Mouse (Mus musculus): ENCODE data around the gene Mcm5.

The Mcm5 gene

GRCm38 (mm10) chr8:75109236-75109967, at the start of gene Mcm5:
Gene Mcm5 (plus strand): TSS chr8:75109569.
- WGBS: under 1% methylated on average over 59 of the region's 59 CpGs

DNA sequence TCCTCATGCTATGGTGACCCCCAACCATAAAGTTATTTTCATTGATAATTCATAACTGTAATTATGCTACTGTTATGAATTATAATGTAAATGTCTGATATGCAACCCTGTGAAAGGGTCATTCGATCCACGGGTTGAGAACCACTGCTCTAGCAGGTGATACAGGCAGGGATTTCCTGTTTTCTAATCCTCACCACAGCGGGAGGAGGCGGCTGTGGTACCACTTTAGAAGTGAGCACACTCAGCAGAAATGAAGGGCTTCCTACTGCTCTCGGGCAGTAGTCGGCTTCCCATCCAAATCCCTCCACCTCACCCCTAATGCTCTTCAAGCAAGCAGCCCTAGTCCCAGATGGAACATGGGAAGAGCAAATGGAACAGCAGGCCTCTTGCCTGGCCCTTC, 49.3 kb upstream of the Mcm5 start:
- WGBS: 76% methylated on average over 6 of the region's 6 CpGs

GRCm38 (mm10) chr8:75060815-75061214, 48.6 kb upstream of the Mcm5 start:
- 78% methylated on average over 2 of the region's 2 CpGs for WGBS

GRCm38 (mm10) chr8:75063290-75063689, 46.1 kb upstream of the Mcm5 start:
- 86% methylated on average over 3 of the region's 3 CpGs for WGBS

GRCm38 (mm10) chr8:75064790-75065189, 44.6 kb upstream of the Mcm5 start:
- 57% methylated on average over 3 of the region's 3 CpGs for WGBS

DNA sequence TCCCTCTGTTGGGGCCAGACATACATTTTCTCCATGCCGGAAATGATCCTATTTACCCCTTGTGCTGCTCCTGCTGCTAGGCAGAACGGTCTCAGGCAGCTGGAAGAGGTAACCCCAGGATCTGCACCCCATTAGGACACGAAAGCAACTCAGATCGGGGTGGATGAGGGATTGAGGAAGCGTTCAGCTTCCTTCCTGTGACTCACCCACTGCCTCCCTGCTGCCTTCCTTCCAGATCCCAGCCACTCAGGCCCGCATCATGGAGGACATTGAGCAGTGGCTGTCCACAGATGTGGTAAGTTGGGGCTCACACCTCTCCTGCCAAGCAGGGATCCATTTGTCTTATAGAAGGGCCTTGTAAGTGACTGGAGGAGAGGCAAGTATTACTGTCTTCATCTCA, 42.1 kb upstream of the Mcm5 start:
- WGBS: 84% methylated on average over 6 of the region's 6 CpGs

DNA sequence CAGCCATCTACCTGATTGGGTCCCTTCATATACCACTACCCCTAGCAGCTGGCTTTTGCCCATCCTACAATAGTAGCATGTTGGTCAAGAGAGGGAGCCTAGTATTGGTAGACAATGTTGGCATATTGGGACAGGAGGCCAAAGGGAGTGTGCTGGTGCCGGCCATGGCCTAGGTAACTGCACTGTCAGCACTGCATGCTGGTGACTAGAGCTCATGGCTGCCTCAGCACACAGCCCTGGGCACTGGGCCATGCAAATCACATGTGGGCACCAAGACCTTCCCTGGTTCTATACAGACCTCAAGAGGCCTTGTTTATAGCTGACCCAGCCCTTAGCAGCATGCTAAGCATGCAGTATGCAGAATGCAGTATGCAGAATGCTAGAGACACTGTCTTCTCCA, 39.1 kb upstream of the Mcm5 start:
- WGBS: 89% methylated on average over 1 of the region's 1 CpGs

- 22% methylated on average over 4 of the region's 4 CpGs for WGBS
Observed at GRCm38 (mm10) chr8:75071627-75072346, 37.6 kb upstream of the Mcm5 start.

DNA sequence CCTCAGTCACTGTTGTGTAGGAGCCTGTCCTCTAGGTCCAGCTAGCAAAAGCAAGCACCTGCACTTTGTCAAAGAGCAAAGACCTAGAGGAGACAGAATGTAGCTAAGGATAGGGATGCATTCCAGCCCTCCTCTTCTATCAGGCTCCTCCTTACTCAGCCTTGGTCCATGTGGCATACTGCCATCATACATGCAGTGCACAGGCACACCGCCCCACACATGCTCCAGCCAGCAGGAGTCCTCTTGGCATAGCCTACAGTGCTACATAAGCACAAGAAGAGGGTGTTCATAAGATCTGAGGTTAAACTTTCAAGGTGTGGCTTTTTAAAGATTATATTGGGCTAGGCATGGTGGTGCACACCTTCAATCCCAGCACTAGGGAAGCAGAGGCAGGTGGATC, 34.5 kb upstream of the Mcm5 start:
- WGBS: 75% methylated on average over 1 of the region's 1 CpGs

DNA sequence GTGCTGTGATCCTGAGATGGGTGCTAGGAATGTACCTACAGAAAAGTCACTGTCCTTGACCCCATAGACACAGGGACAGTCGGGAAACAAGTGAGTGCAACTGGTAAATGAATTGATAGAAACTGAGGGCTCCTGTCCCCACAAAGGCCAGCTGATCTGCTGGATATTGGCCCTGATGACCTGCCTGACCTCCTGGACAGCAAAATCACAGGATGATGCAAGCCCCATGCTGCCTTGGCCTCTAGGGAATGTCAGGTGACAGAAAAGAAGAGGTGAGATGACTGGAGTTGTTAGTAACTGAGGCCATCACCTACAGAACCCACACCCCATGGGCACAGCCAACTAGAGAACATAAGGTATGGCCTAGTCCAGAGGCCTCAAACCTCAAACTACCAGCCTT, 31.2 kb upstream of the Mcm5 start:
- 85% methylated on average over 1 of the region's 1 CpGs for WGBS

- WGBS: 97% methylated on average over 9 of the region's 9 CpGs
Observed at GRCm38 (mm10) chr8:75078851-75079250, 30.5 kb upstream of the Mcm5 start.

- WGBS: 88% methylated on average over 9 of the region's 9 CpGs
Observed at GRCm38 (mm10) chr8:75081364-75082040, 27.9 kb upstream of the Mcm5 start.

GRCm38 (mm10) chr8:75082181-75082805, 27.1 kb upstream of the Mcm5 start:
- 83% methylated on average over 6 of the region's 6 CpGs for WGBS

- 2% methylated on average over 17 of the region's 17 CpGs for WGBS
Observed at GRCm38 (mm10) chr8:75083846-75084245, 25.5 kb upstream of the Mcm5 start.

DNA sequence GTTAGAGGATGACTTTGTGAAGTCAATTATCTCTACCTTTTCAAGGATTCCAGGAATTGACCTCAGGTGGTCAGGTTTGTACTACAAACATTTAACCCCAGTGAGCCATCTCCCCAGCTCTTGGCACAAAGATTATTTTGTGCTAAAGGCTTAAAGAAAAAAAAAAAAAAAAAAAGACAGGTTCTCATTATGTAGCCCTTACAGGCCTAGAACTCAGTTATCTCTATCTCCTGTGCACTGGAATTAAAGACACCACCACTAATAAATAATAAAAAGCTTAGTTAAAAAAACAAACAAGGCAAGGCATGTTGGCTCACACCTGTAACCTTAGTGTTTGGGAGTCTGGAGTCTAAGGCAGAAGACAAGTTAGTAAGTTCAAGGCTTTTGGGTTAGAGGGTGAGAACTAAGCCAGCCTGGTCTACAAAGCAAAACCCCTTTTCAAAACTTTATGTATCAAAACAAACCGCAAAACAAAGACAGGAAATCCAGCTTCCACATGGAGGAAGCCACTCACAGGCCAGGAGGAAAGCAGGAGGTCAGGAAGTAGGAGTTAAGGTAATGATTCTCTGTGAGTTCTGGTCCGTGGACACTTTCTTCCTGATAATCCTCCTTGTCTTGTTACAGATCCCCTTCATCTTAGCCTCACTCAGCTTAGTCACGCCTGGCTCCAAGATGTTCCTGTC, 24.8 kb upstream of the Mcm5 start:
- WGBS: 79% methylated on average over 3 of the region's 3 CpGs

- WGBS: 75% methylated on average over 2 of the region's 2 CpGs
Observed at GRCm38 (mm10) chr8:75086002-75086401, 23.4 kb upstream of the Mcm5 start.

DNA sequence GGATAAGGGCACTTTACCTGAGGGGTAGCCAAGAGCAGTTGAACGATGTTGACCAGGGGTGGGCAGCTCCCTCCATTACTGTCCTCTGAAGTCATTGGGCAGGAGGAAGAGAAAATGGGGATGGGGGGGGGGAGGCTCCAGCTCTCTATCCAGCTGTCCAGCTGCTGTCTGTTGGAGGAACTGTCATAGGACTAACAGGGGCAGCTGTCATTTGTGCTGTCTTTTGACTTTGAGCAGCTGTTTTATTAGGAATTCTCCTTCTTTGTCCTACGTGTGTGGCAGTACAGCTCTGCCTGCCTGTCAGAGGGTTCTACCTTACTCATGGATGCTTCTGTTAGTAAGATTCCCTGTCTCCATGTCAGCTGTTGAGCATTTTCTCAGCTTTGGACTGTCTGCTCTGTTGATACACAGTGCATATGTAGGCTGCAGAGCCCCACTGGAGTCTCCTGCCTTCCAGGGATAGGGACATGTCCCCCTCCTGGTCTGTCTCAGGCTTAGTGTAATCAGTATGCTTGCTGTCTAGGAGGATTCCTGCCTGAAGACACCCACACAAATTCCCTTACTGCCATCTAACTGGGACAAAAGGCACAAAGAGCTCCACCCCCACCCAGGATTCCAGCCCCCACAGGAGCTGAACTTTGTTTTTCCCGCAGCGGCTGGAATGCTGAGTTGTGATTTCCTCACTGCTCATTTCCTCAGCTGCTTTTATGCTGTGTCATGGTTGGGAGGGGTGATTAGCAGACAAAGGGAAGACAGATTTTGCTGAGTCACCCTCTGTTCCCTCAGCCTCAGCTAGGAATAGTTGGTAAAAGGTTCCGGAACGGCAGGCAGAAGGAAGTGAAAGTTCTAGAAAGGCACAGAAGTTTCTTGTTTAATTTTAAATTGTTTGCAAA, 20.1 kb upstream of the Mcm5 start:
- WGBS: 12% methylated on average over 6 of the region's 6 CpGs

DNA sequence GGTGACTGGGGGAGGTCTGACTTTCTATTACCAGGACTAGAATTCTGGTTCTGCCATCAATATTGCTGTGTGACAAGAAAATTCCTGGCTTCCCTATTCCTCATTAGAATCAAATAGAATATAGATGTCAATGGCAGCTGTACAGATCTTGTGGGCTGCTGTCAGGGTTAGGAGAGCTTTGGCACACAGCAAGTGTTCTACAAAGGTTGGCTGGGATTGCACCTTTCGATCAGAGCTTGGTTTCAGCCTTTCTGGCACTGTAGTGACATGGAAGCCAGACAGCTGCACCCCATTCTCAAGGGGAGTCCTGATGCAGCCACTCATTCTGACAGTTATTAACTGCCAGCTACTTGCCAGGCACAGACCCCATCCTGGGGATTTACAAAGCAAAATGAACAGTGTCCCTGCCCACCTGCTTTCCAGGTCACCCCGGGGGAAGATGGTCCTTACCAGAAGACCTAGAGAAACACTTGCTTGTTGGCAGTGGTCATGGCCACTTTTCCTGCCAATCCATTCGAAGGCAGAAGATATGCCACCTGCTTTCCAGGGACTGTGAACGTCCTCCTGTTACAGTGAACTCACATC, 18.5 kb upstream of the Mcm5 start:
- WGBS: 80% methylated on average over 4 of the region's 4 CpGs

DNA sequence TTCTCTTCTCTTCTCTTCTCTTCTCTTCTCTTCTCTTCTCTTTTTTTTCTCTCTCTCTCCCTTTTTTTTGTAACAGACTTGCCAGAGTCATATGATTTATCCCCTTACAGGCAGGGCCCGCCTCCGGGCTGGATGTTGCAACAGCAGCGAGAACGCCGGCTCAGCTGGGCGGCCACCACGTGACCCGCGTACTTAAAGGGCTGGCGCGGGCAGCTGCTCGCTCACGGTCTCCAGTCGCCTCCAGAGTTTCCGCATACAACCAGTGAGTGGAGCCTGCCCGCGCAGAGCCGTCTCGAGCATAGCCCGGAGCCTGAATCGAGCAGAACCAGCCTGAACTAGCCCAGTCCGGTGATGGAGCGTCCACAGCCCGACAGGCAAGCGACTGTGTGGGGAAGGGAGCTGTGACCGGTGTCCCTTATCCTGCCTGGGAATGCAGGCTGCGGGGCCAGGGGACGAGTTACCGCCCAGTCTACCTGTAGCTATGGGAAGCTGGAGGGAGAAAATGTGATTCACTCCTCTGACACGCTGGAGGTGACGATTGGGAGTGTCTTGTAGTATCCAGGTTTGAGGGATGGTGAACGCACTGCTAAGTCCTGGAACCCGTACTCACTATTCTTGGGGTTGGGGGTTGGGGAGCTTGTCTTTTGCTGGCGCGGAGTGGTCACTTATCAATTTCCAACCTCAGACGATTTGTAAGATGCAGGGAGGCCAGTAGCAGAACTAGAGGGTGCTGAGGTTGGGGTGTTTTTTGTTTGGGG, 15.8 kb upstream of the Mcm5 start, which contains the start of gene Hmox1:
Gene Hmox1, plus strand, starts transcription at position 223 of the 758 bp plus-strand sequence.
- 3% methylated on average over 36 of the region's 36 CpGs for WGBS

All from cerebral cortex, adult 2 months (tissue).